Mouse (Mus musculus): ENCODE data around the gene Tha1. TPM values are rescaled to one million over a fixed set of nuclear protein-coding genes. Genes with fewer than 3 reads are reported as not detected.

The Tha1 gene
- polyA plus RNA-seq, 1 experiment from 2014 or later, result 5.2 TPM

- no peak overlapping the region for H3K27ac ChIP-seq (replicated peaks)
- H3K9me3 ChIP-seq (replicated peaks), result no peaks in the 10 kb centered on the region
- 93% methylated on average over 19 of the region's 19 CpGs for whole genome bisulfite sequencing
- no peaks in the 10 kb centered on the region for H3K36me3 ChIP-seq
- H3K4me1 ChIP-seq, result peaks cover 36% of the 10 kb centered on the region
- peaks cover 69% of the 10 kb centered on the region for H3K27me3 ChIP-seq (ENCODE audit: low read depth, poor library complexity, severe bottlenecking)
- DNase-seq (ENCODE audit: low spot score), result no peak
- no peak overlapping the region for H3K4me3 ChIP-seq
These were observed 18.4 kb upstream of the Tha1 start for GRCm38 (mm10) chr11:117891581-117892175.

GRCm38 (mm10) chr11:117890519-117891282, 17.4 kb upstream of the Tha1 start:
- peak overlapping the region; percentile 80 for H3K27ac ChIP-seq (replicated peaks)
- 18% methylated on average over 13 of the region's 13 CpGs for WGBS
- H3K9me3 ChIP-seq (replicated peaks), result no peaks in the 10 kb centered on the region
- peaks cover 36% of the 10 kb centered on the region for H3K4me1 ChIP-seq
- H3K36me3 ChIP-seq, result no peaks in the 10 kb centered on the region
- peak; percentile 51 for DNase-seq (ENCODE audit: low spot score)
- H3K27me3 ChIP-seq (ENCODE audit: low read depth, poor library complexity, severe bottlenecking), result peaks cover 72% of the 10 kb centered on the region
- peak overlapping the region; percentile 48 for H3K4me3 ChIP-seq

- WGBS, result 2% methylated on average over 11 of the region's 11 CpGs
- Histone ChIP-seq H3K4me3 (peak overlapping the region; percentile 48), H3K27me3 (ENCODE audit: low read depth, poor library complexity, severe bottlenecking) (peaks cover 75% of the 10 kb centered on the region)
These were observed 16.6 kb upstream of the Tha1 start for GRCm38 (mm10) chr11:117889887-117890340.

GRCm38 (mm10) chr11:117888853-117889822, 15.9 kb upstream of the Tha1 start:
- no peaks in the 10 kb centered on the region for H3K36me3 ChIP-seq
- DNase-seq (ENCODE audit: low spot score), result peak; percentile 60
- H3K27me3 ChIP-seq (ENCODE audit: low read depth, poor library complexity, severe bottlenecking), result peaks cover 83% of the 10 kb centered on the region
- H3K4me3 ChIP-seq, result peak overlapping the region; percentile 48
- WGBS, result 1% methylated on average over 33 of the region's 33 CpGs
- no peaks in the 10 kb centered on the region for H3K9me3 ChIP-seq (replicated peaks)
- H3K27ac ChIP-seq (replicated peaks), result peak overlapping the region; percentile 80
- peaks cover 36% of the 10 kb centered on the region for H3K4me1 ChIP-seq

More at GRCm38 (mm10) chr11:117889887-117890340, 16.6 kb upstream of the Tha1 start:
- Histone ChIP-seq H3K4me1 (peaks cover 36% of the 10 kb centered on the region), H3K36me3 (no peaks in the 10 kb centered on the region), H3K9me3 (replicated peaks) (no peaks in the 10 kb centered on the region), H3K27ac (replicated peaks) (peak overlapping the region; percentile 80)
- peak; percentile 41 for DNase-seq (ENCODE audit: low spot score)

- Histone ChIP-seq H3K27ac (replicated peaks) (peak overlapping the region; percentile 80), H3K9me3 (replicated peaks) (no peaks in the 10 kb centered on the region), H3K4me3 (peak overlapping the region; percentile 48), H3K27me3 (ENCODE audit: low read depth, poor library complexity, severe bottlenecking) (peaks cover 83% of the 10 kb centered on the region), H3K36me3 (no peaks in the 10 kb centered on the region), H3K4me1 (peaks cover 40% of the 10 kb centered on the region)
- DNase-seq (ENCODE audit: low spot score), result peak; percentile 37
- WGBS, result 9% methylated on average over 20 of the region's 20 CpGs
These were observed 15.0 kb upstream of the Tha1 start for GRCm38 (mm10) chr11:117888168-117888852.

- H3K9me3 ChIP-seq (replicated peaks), result no peaks in the 10 kb centered on the region
- no peak for DNase-seq (ENCODE audit: low spot score)
- H3K4me1 ChIP-seq, result peaks cover 58% of the 10 kb centered on the region
- peaks cover 77% of the 10 kb centered on the region for H3K27me3 ChIP-seq (ENCODE audit: low read depth, poor library complexity, severe bottlenecking)
- no peak overlapping the region for H3K27ac ChIP-seq (replicated peaks)
- no peak overlapping the region for H3K4me3 ChIP-seq
- 59% methylated on average over 5 of the region's 5 CpGs for WGBS
- H3K36me3 ChIP-seq, result no peaks in the 10 kb centered on the region
These were observed 12.7 kb upstream of the Tha1 start for GRCm38 (mm10) chr11:117886000-117886399.

GRCm38 (mm10) chr11:117882208-117882607, 8.9 kb upstream of the Tha1 start:
- no peak for DNase-seq (ENCODE audit: low spot score)
- Histone ChIP-seq H3K4me3 (no peak overlapping the region), H3K9me3 (replicated peaks) (no peaks in the 10 kb centered on the region), H3K36me3 (no peaks in the 10 kb centered on the region), H3K27ac (replicated peaks) (peak overlapping the region; percentile 52; the same call in 1 of the 2 replicates), H3K4me1 (peaks cover 48% of the 10 kb centered on the region), H3K27me3 (ENCODE audit: low read depth, poor library complexity, severe bottlenecking) (peaks cover 62% of the 10 kb centered on the region)
- 73% methylated on average over 1 of the region's 1 CpGs for WGBS

- H3K36me3 ChIP-seq, result no peaks in the 10 kb centered on the region
- WGBS, result 14% methylated on average over 8 of the region's 8 CpGs
- peaks cover 58% of the 10 kb centered on the region for H3K27me3 ChIP-seq (ENCODE audit: low read depth, poor library complexity, severe bottlenecking)
- H3K4me3 ChIP-seq, result no peak overlapping the region
- H3K9me3 ChIP-seq (replicated peaks), result no peaks in the 10 kb centered on the region
- peak overlapping the region; percentile 52; the same call in 1 of the 2 replicates for H3K27ac ChIP-seq (replicated peaks)
- H3K4me1 ChIP-seq, result peaks cover 48% of the 10 kb centered on the region
- DNase-seq (ENCODE audit: low spot score), result no peak
These were observed 8.5 kb upstream of the Tha1 start for GRCm38 (mm10) chr11:117881787-117882186.

- no peaks in the 10 kb centered on the region for H3K36me3 ChIP-seq
- H3K27me3 ChIP-seq (ENCODE audit: low read depth, poor library complexity, severe bottlenecking), result peaks cover 53% of the 10 kb centered on the region
- no peak overlapping the region for H3K4me3 ChIP-seq
- H3K9me3 ChIP-seq (replicated peaks), result no peaks in the 10 kb centered on the region
- WGBS, result 85% methylated on average over 6 of the region's 6 CpGs
- no peak for DNase-seq (ENCODE audit: low spot score)
- H3K4me1 ChIP-seq, result peaks cover 49% of the 10 kb centered on the region
- no peak overlapping the region for H3K27ac ChIP-seq (replicated peaks)
These were observed 7.7 kb upstream of the Tha1 start for GRCm38 (mm10) chr11:117880977-117881358.

- Histone ChIP-seq H3K27me3 (ENCODE audit: low read depth, poor library complexity, severe bottlenecking) (peaks cover 56% of the 10 kb centered on the region), H3K36me3 (no peaks in the 10 kb centered on the region), H3K4me1 (peaks cover 54% of the 10 kb centered on the region), H3K27ac (replicated peaks) (no peak overlapping the region), H3K4me3 (no peak overlapping the region), H3K9me3 (replicated peaks) (no peaks in the 10 kb centered on the region)
- 88% methylated on average over 9 of the region's 9 CpGs for WGBS
- no peak for DNase-seq (ENCODE audit: low spot score)
These were observed 7.2 kb upstream of the Tha1 start for GRCm38 (mm10) chr11:117880336-117880976.

GRCm38 (mm10) chr11:117879676-117880075, 6.4 kb upstream of the Tha1 start:
- H3K4me3 ChIP-seq, result no peak overlapping the region
- H3K9me3 ChIP-seq (replicated peaks), result no peaks in the 10 kb centered on the region
- no peak for DNase-seq (ENCODE audit: low spot score)
- no peak overlapping the region for H3K27ac ChIP-seq (replicated peaks)
- WGBS, result 80% methylated on average over 6 of the region's 6 CpGs
- no peaks in the 10 kb centered on the region for H3K36me3 ChIP-seq
- peaks cover 56% of the 10 kb centered on the region for H3K27me3 ChIP-seq (ENCODE audit: low read depth, poor library complexity, severe bottlenecking)
- H3K4me1 ChIP-seq, result peaks cover 61% of the 10 kb centered on the region

Measured in midbrain, embryonic 10.5 days (tissue).